In genomic region chr6:51523310-51523709, GRCm38 (mm10) we compare ENCODE assay signal across 9 mouse cellular contexts. TPM values are rescaled to one million over a fixed set of nuclear protein-coding genes. Genes with fewer than 3 reads are reported as not detected.
A peak's percentile ranks its signal among the peaks of the same experiment; 100 is the strongest.
DNase-seq lines count a peak whose midpoint lies in the region; ATAC-seq and TF ChIP-seq lines count a peak whose summit lies in the region.
"Had no signal": no experiment of that assay in that cellular context is flagged by ENCODE, and none has a peak within 500 bp of the region (broad histone marks: within the 10 kb centered on the region; RNA-seq: fewer than 3 reads in every experiment).

No protein-coding gene starts in this region.

- H3K4me2 ChIP-seq in heart, embryonic 11.5 days, result peak overlapping the region; percentile 68
- peak overlapping the region; percentile 64 for H3K4me2 ChIP-seq in forebrain, embryonic 15.5 days (replicated peaks)
- H3K4me2 ChIP-seq in liver, embryonic 15.5 days, result peak overlapping the region; percentile 68

- no peak for TF ChIP-seq CTCF in E14TG2a.4 (conservative IDR thresholded peaks at IDR 0.05; ENCODE audit: low read length)

- peak overlapping the region; percentile 66 for H3K9ac ChIP-seq in heart, embryonic 11.5 days (ENCODE audit: low read depth, low read length)
- H3K9ac ChIP-seq in forebrain, embryonic 15.5 days (replicated peaks), result peak overlapping the region; percentile 87
- H3K9ac ChIP-seq in liver, embryonic 15.5 days, result no peak overlapping the region

- 0 out of 2 replicates have a peak, but pooled peaks cover 2% of the 10 kb centered on the region for H3K4me1 ChIP-seq in heart, embryonic 11.5 days (ENCODE audit: control insufficient read depth, insufficient read depth, low read length)
- H3K4me1 ChIP-seq in E14TG2a.4 (replicated peaks; ENCODE audit: low read depth, low read length), result peaks cover 38% of the 10 kb centered on the region
- peaks cover 11% of the 10 kb centered on the region for H3K4me1 ChIP-seq in forebrain, embryonic 15.5 days
- H3K4me1 ChIP-seq in liver, embryonic 15.5 days (replicated peaks), result no peaks in the 10 kb centered on the region; the same call in 1 of the 2 replicates

- no peak for ATAC-seq in heart, embryonic 11.5 days (replicated peaks; ENCODE audit: insufficient number of reproducible peaks, low FRiP score, low TSS enrichment)
- ATAC-seq in forebrain, embryonic 15.5 days (replicated peaks), result 0 out of 2 replicates have a peak, but pooled peaks have one; percentile 25
- no peak for ATAC-seq in liver, embryonic 15.5 days (ENCODE audit: insufficient read depth)

- H3K27ac ChIP-seq in heart, embryonic 11.5 days (ENCODE audit: low read depth, low read length), result no peak overlapping the region
- H3K27ac ChIP-seq in forebrain, embryonic 15.5 days (replicated peaks), result no peak overlapping the region
- H3K27ac ChIP-seq in liver, embryonic 15.5 days (replicated peaks), result no peak overlapping the region

- 22% methylated on average over 5 of the region's 5 CpGs for WGBS in heart, embryonic 11.5 days (ENCODE audit: insufficient replicate concordance)
- 24% methylated on average over 5 of the region's 5 CpGs for WGBS in forebrain, embryonic 15.5 days
- 26% methylated on average over 5 of the region's 5 CpGs for WGBS in liver, embryonic 15.5 days (ENCODE audit: insufficient replicate concordance)

- H3K36me3 ChIP-seq in heart, embryonic 11.5 days (ENCODE audit: control insufficient read depth, insufficient read depth, low read length), result no peaks in the 10 kb centered on the region
- H3K36me3 ChIP-seq in E14TG2a.4 (ENCODE audit: insufficient read depth, low read length), result no peaks in the 10 kb centered on the region
- no peaks in the 10 kb centered on the region for H3K36me3 ChIP-seq in forebrain, embryonic 15.5 days
- H3K36me3 ChIP-seq in liver, embryonic 15.5 days (replicated peaks), result no peaks in the 10 kb centered on the region

- no peaks in the 10 kb centered on the region for H3K9me3 ChIP-seq in heart, embryonic 11.5 days (replicated peaks; ENCODE audit: control insufficient read depth, low read length)
- H3K9me3 ChIP-seq in E14TG2a.4 (ENCODE audit: low read length), result no peaks in the 10 kb centered on the region
- no peaks in the 10 kb centered on the region for H3K9me3 ChIP-seq in forebrain, embryonic 15.5 days
- H3K9me3 ChIP-seq in liver, embryonic 15.5 days (replicated peaks), result no peaks in the 10 kb centered on the region

- no peaks in the 10 kb centered on the region for H3K27me3 ChIP-seq in heart, embryonic 11.5 days (ENCODE audit: control insufficient read depth, insufficient read depth, low read length)
- H3K27me3 ChIP-seq in E14TG2a.4 (ENCODE audit: insufficient read depth, low read length), result no peaks in the 10 kb centered on the region
- H3K27me3 ChIP-seq in forebrain, embryonic 15.5 days, result no peaks in the 10 kb centered on the region
- peaks cover 27% of the 10 kb centered on the region for H3K27me3 ChIP-seq in liver, embryonic 15.5 days
- H3K27me3 ChIP-seq: Patski had no signal

- peak overlapping the region; percentile 55 for H3K4me3 ChIP-seq in heart, embryonic 11.5 days (ENCODE audit: low read depth, low read length)
- peak overlapping the region; percentile 89 for H3K4me3 ChIP-seq in E14TG2a.4 (replicated peaks; ENCODE audit: low read length)
- H3K4me3 ChIP-seq in forebrain, embryonic 15.5 days, result peak overlapping the region; percentile 78
- peak overlapping the region; percentile 60 for H3K4me3 ChIP-seq in liver, embryonic 15.5 days (replicated peaks)

- no peak for DNase-seq in heart, adult 11 months
- no peak for DNase-seq in right cerebral cortex, adult 18-20 months
- DNase-seq in kidney, adult 11 months, result no peak
- no peak for DNase-seq in layer of hippocampus, adult 18-20 months (ENCODE audit: low spot score in 2 of 2)

RNA-seq across cellular contexts. Expression of gene Snx10, which starts 0.4 kb away (rescaled TPM):
- polyA plus RNA-seq in heart, embryonic 11.5 days (2014; fragmentation: Nextera tagmentation; extraction: Ambion mirVana), result 23.0 and 26.1 TPM in 2 replicates
- polyA plus RNA-seq in forebrain, embryonic 15.5 days (2015; fragmentation: Nextera tagmentation; extraction: Ambion mirVana), result 52.9 and 61.7 TPM in 2 replicates
- polyA plus RNA-seq in liver, embryonic 15.5 days (2015; fragmentation: Nextera tagmentation; extraction: Ambion mirVana), result 7.7 and 8.0 TPM in 2 replicates
- 100 to 1,000 TPM; 101 to 110 TPM for total RNA-seq in layer of hippocampus, adult 18-20 months (2021)

RNA-seq across cellular contexts. Expression of gene Cbx3, which starts 53.1 kb away (rescaled TPM):
- 396 and 399 TPM in 2 replicates for polyA plus RNA-seq in heart, embryonic 11.5 days (2014; fragmentation: Nextera tagmentation; extraction: Ambion mirVana)
- 585 and 608 TPM in 2 replicates for polyA plus RNA-seq in forebrain, embryonic 15.5 days (2015; fragmentation: Nextera tagmentation; extraction: Ambion mirVana)
- 161 and 199 TPM in 2 replicates for polyA plus RNA-seq in liver, embryonic 15.5 days (2015; fragmentation: Nextera tagmentation; extraction: Ambion mirVana)
- 100 to 1,000 TPM; 130 to 142 TPM for total RNA-seq in layer of hippocampus, adult 18-20 months (2021)

RNA-seq across cellular contexts. Expression of gene Hnrnpa2b1, which starts 53.6 kb away (rescaled TPM):
- 856 and 1,080 TPM in 2 replicates for polyA plus RNA-seq in heart, embryonic 11.5 days (2014; fragmentation: Nextera tagmentation; extraction: Ambion mirVana)
- polyA plus RNA-seq in forebrain, embryonic 15.5 days (2015; fragmentation: Nextera tagmentation; extraction: Ambion mirVana), result 1,746 and 1,773 TPM in 2 replicates
- polyA plus RNA-seq in liver, embryonic 15.5 days (2015; fragmentation: Nextera tagmentation; extraction: Ambion mirVana), result 752 and 787 TPM in 2 replicates
- total RNA-seq in layer of hippocampus, adult 18-20 months (2021), result 100 to 1,000 TPM; 482 to 501 TPM
